Mouse (Mus musculus): ENCODE results near the gene Piwil4.

GRCm38 (mm10) chr9:14759261-14759660 is 18.7 kb upstream of the Piwil4 start:
- TF ChIP-seq GATA1 (IDR thresholded peaks at IDR 0.05; ENCODE audit: borderline replicate concordance, low read length) (no peak), FLI1 (IDR thresholded peaks at IDR 0.05; ENCODE audit: low read length) (no peak)

All from megakaryocyte, embryonic 14.5 days (primary cell).